Mouse (Mus musculus) left cerebral cortex, postnatal 14 days (tissue): Measurements from ENCODE around the gene Ccr7. TPM values are rescaled to one million over a fixed set of nuclear protein-coding genes. Genes with fewer than 3 reads are reported as not detected.

Source experiments
- DNase-seq, 2 experiments: peaks; one replicate each; pipeline ENCODE4 v3.0.0; 2021 to 2022; ENCODE audit warnings: low spot score in 2 of 2, mixed read lengths in 1 of 2
- intact Hi-C: fragments of 180-260 bp; cut with DNase I; formaldehyde crosslinking; loops from one replicate; pipeline ENCODE4 v1.15.1; 2025
- total RNA-seq, 2 experiments: library from RNA; stranded (reverse); gene quantifications; 2 replicates each; pipeline ENCODE4 v1.2.3; 2021

Ccr7 gene
- total RNA-seq, 2 experiments from 2014 or later = not detected

GRCm38 (mm10) chr11:99143123-99144082 is 11.5 kb downstream of the Ccr7 start:
- no peak for DNase-seq
- intact Hi-C loops = no loop called here

GRCm38 (mm10) chr11:99142493-99143095 is 12.3 kb downstream of the Ccr7 start:
- intact Hi-C loops = no loop called here
- no peak for DNase-seq

GRCm38 (mm10) chr11:99142046-99142445 is 12.8 kb downstream of the Ccr7 start:
- DNase-seq = no peak
- intact Hi-C loops = no loop called here

- DNase-seq = no peak
- intact Hi-C loops = no loop called here
Observed at GRCm38 (mm10) chr11:99141600-99141999, 13.3 kb downstream of the Ccr7 start.

GRCm38 (mm10) chr11:99138976-99139375 is 15.9 kb downstream of the Ccr7 start:
- DNase-seq = no peak

DNA sequence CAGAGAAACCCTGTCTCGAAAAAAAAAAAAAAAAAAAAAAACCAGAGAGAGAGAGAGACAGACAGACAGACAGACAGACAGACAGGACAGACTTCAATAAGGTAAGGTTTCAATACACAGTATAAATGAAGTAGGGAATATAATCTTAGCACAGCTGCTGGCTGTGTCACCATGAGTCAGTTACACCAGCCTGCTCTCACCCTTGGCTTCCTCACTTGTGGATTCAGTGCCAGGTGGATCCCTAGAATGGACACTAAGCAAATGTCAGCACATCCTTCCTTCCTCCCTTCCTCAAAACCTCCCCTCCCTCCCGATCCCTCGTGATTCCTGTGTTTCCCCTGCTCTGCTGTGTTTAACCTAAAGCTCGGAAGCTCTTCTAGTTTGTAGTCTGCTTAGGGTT is 17.5 kb downstream of the Ccr7 start:
- no peak for DNase-seq
- intact Hi-C loops = no loop called here

More at GRCm38 (mm10) chr11:99138976-99139375, 15.9 kb downstream of the Ccr7 start:
- intact Hi-C loops = no loop called here

DNA sequence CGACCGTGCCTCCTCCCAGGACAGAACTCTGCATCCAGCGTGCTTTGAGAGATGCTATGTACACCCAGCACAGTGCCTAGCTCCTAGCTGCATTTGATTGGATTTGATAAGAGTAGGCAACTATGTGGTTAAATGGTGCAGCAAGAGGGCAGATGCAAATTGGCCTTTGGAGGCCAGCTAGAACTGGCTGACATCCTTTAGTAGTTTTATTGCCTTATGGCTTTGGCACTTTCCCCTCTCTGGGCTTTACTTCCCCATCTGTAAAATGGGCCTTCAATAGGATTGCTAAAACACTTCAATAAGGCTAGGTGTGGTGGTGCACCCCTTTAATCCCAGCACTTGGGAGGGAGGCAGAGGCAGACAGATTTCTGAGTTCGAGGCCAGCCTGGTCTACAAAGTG is 17.9 kb downstream of the Ccr7 start:
- intact Hi-C loops = no loop called here
- DNase-seq = no peak

DNA sequence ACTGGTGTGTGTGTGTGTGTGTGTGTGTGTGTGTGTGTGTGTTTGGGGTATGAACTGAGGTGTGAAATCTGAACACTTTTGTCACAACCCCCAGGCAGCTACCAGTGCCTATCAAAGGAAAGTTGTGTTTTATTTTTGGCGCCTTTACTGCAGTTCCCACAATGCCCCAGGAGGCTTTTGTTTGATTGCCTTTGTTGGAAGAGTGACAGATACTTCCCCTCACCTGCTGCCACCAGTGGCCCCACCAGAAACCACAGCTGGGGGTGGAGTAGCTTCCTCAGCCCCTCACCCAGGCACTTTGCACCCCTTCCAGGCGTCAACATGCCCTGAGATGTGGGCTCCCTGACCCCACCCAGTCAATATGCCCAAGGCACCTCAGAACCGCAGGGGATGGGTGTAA is 18.5 kb downstream of the Ccr7 start:
- intact Hi-C loops = no loop called here
- DNase-seq = no peak

- intact Hi-C loops = no loop called here
- no peak for DNase-seq
Observed at GRCm38 (mm10) chr11:99135047-99135440, 19.8 kb downstream of the Ccr7 start.

DNA sequence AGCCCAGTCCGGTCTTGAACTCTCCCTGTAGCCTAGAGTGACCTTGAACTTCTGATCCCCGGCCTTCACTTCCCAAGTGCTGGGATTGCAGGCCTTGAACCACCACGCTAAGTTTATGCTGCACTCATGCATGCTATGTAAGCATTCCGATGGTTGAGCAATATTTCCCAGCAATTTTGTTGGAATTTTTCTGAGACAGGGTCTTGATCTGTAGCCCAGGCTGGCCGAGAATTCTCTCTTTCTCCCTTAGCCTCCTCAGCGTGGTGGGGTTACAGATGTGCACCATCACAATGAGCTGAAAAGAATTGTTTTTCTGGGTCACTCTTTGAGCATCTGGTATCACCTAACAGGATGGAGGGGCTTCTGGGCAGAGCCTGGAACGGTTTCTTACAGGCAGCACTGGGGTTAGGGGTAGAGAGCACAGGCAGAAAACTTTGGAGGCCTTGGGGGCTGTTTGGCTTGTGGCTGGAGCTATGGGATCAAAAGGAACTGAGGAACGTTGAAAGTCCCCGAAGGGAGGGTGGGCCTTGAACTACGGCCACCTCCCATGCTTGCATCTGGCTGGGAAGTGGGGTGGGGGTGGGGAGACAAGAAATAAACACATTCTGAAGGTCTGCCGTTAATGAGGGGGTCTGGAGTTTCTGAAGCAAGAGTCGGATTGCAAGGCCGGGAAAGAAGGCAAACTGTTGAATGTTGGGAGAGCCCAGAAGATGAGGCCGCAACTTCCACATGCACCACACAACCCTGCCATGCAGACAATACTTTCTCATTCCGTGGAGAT is 20.4 kb downstream of the Ccr7 start:
- intact Hi-C loops = no loop called here
- DNase-seq = no peak

DNA sequence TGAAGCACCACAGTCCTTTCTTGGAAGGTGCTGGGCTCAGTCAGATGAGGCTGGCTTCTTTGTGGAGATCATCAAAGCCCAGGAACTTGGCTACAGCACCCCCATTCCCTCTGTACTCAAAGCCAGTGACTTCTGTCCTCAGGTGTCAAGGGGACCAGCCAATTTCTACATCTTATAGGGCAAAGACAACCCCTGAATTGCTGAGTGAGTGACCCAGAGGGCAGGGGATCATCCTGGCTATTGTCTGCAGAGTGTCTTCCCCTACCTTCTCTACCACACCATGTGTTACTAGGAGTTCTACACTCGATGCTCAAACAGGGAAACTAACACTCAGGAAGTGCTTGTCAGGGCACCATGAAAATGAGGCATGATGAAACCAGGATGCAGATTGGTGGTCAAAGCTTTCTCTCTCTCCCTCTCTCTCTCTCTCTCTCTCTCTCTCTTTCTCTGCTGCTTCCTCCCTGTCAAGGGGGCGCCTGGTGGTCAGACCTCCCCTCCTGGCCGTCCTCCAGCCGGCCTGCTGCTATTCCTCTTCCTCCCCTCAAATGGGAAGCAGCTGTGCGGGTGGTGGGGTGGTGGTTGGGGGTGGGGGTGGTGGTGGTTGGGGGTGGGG is 21.5 kb downstream of the Ccr7 start:
- intact Hi-C loops = no loop called here
- no peak for DNase-seq

GRCm38 (mm10) chr11:99132091-99132730 is 22.7 kb downstream of the Ccr7 start:
- intact Hi-C loops = no loop called here
- DNase-seq = no peak

GRCm38 (mm10) chr11:99131463-99131840 is 23.4 kb downstream of the Ccr7 start:
- intact Hi-C loops = no loop called here
- no peak for DNase-seq

GRCm38 (mm10) chr11:99130736-99131462 is 24.0 kb downstream of the Ccr7 start:
- intact Hi-C loops = no loop called here
- DNase-seq = no peak

DNA sequence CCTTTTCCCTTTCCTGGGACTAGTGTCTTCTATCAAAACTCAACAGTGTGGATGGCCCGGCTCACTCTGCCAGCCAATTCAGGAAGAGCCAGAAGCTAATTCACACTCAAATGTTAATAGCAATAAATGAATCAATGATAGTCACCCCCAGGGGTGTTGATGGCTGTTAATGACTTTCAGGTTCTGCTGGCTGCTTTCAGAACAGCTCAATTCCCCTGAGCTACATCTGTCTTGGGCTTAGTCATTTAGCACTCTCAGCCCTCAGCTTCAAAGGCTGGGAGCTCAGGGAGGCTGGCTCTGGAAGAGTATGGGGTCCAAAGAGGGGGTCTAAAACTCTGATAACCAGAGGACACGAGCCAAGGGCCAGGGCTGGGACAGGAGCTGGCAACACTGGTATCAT is 25.6 kb downstream of the Ccr7 start:
- DNase-seq = no peak
- intact Hi-C loops = no loop called here

DNA sequence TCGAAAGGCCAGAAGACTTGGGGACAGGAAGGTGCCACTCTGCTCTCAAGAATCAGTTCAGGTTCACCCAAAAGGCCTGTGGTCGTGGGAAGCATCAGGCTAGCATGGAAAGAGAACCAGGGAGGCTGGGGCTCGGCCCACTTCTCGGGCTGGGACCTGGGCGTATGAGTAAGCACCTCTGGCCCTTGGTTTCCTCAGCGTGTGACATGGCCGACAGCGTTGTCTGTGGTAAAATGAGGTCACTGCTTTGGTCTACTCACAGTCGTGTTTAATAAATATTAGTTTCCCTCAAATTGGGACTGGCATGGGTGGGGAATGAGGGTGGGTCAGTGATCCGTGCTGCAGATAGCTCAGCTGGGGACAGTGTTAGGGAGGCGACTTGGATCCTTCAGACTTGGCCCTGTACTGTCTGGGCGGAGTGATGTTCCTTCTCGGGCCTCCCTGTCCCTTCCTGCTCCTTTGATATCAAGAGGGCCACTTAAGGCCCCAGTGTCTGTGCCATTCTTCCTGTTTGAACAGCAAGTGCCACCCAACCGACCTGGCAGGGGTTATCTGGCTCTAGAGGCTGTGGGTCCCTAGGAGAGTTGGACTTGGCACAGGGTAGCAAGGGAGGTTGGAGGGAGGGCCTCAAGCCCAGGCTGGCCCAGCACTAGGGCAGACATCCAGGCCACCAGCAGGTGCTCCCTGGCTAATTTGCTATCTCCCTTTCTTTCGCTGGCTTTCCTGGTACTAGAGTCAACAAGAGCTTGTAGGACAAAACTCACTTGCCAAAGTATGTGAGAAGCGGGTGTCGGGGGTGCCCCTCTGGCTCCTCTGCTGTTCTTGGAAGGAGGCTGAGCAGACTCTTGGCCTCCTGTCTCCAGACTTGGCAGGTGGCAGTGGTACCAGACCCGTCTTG is 26.8 kb downstream of the Ccr7 start:
- no peak for DNase-seq
- intact Hi-C loops = no loop called here

DNA sequence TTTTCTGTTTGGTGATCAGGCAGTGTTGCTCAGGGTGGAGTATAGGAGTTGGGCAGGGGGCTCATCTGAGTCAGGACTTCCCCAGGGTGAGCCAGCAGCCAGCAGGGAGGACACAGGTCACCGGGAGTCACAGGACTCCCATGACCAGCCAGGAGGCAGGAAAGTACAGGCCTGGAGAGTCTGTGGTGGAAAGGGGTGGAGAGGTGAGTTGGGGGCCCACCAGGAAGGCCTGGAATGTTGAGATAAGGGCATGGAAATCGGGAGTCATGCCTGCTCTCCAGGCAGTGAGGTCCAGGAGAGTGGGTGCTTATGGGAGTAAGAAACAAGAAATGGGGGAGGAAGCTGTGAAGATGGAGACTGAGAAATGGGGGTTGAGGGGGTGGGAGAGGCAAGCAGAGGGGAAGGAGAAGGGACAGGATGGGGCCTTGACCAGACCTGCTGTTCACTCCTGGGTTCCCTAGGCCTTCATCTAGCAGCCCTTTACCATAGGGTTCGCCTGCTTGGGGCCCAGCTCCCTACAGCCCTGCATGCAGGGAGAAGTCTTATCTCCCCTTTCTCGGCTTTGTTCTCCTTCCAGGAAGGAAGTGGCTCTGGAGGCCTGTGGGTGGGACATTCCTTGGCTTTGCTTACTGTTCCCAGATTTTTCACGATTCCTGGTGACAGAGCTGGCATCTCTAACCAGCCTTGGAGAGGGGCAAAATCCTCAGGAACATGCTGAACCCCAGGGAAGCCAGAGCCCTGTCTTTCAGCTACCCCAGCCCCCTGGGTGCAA is 28.2 kb downstream of the Ccr7 start:
- DNase-seq = peak in 1 of 2 experiments; percentile 49
- intact Hi-C loops = no loop called here
